16 mouse cellular contexts compared by ENCODE assay signal in the genomic region with DNA sequence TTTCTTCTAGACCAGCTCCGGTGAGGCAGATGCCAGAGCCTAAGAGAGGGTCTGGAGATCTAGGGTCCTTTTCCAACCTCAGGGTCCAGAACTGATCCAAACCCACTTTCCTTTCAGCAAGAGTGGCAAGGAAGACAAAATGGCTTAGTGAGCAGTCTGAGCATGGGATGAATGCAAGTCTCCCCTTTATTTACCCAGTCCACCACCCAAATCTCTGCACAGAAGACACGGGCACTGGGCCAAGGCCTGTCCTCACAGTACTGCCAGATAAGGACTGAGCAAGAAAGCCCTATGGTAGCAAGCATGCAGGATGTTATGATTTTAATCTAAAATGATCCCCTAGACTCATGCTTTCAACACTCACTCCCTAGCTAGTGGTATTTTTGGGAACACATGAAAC. TPM values are rescaled to one million over a fixed set of nuclear protein-coding genes. Genes with fewer than 3 reads are reported as not detected.
A peak's percentile ranks its signal among the peaks of the same experiment; 100 is the strongest.
DNase-seq lines count a peak whose midpoint lies in the region; ATAC-seq lines count a peak whose summit lies in the region.
"Had no signal": no experiment of that assay in that cellular context is flagged by ENCODE, and none has a peak within 500 bp of the region (broad histone marks: within the 10 kb centered on the region; RNA-seq: fewer than 3 reads in every experiment).

No protein-coding gene starts in this region.

- intact Hi-C loops in heart, postnatal 14 days (cut with DNase I) = no loop called here

- no peak overlapping the region for H3K9ac ChIP-seq in midbrain, embryonic 14.5 days (replicated peaks; ENCODE audit: low read length)
- H3K9ac ChIP-seq in stomach, embryonic 15.5 days = no peak overlapping the region
- H3K9ac ChIP-seq: hindbrain, embryonic 15.5 days had no signal

- no peak overlapping the region for H3K4me2 ChIP-seq in midbrain, embryonic 14.5 days (ENCODE audit: low read length)
- H3K4me2 ChIP-seq in stomach, embryonic 15.5 days = no peak overlapping the region
- H3K4me2 ChIP-seq: hindbrain, embryonic 15.5 days had no signal

- 86% methylated on average over 2 of the region's 2 CpGs for WGBS in midbrain, embryonic 10.5 days
- WGBS in midbrain, embryonic 14.5 days = 83% methylated on average over 2 of the region's 2 CpGs
- WGBS in stomach, embryonic 15.5 days = 62% methylated on average over 2 of the region's 2 CpGs

- no peak overlapping the region for H3K4me3 ChIP-seq in midbrain, embryonic 10.5 days
- H3K4me3 ChIP-seq in midbrain, embryonic 14.5 days (replicated peaks; ENCODE audit: low read depth, low read length) = no peak overlapping the region
- H3K4me3 ChIP-seq in stomach, embryonic 15.5 days (replicated peaks) = no peak overlapping the region
- H3K4me3 ChIP-seq: hindbrain, embryonic 15.5 days had no signal

- no peaks in the 10 kb centered on the region for H3K9me3 ChIP-seq in midbrain, embryonic 10.5 days (replicated peaks)
- H3K9me3 ChIP-seq in midbrain, embryonic 14.5 days (ENCODE audit: control insufficient read depth, low read length) = no peaks in the 10 kb centered on the region
- no peaks in the 10 kb centered on the region for H3K9me3 ChIP-seq in stomach, embryonic 15.5 days
- H3K9me3 ChIP-seq: hindbrain, embryonic 15.5 days had no signal

- no peak for ATAC-seq in midbrain, embryonic 14.5 days (ENCODE audit: low FRiP score, low TSS enrichment)
- ATAC-seq in stomach, embryonic 15.5 days (ENCODE audit: insufficient read depth, low FRiP score, low read depth) = no peak
- ATAC-seq: midbrain, embryonic 16.5 days had no signal

- peaks cover 32% of the 10 kb centered on the region for H3K27me3 ChIP-seq in midbrain, embryonic 10.5 days (ENCODE audit: low read depth, poor library complexity, severe bottlenecking)
- peaks cover 18% of the 10 kb centered on the region; the same call in 1 of the 2 replicates for H3K27me3 ChIP-seq in midbrain, embryonic 14.5 days (ENCODE audit: control insufficient read depth, insufficient read depth, low read length)
- no peaks in the 10 kb centered on the region for H3K27me3 ChIP-seq in stomach, embryonic 15.5 days (replicated peaks)

- H3K4me1 ChIP-seq in midbrain, embryonic 10.5 days = peaks cover 51% of the 10 kb centered on the region
- peaks cover 12% of the 10 kb centered on the region; the same call in 1 of the 2 replicates for H3K4me1 ChIP-seq in midbrain, embryonic 14.5 days (ENCODE audit: control insufficient read depth, insufficient read depth, low read length)
- peaks cover 37% of the 10 kb centered on the region for H3K4me1 ChIP-seq in stomach, embryonic 15.5 days

- H3K27ac ChIP-seq in midbrain, embryonic 10.5 days (replicated peaks) = 0 out of 2 replicates have a peak overlapping the region, but pooled peaks have one; percentile 23
- H3K27ac ChIP-seq in midbrain, embryonic 14.5 days (replicated peaks; ENCODE audit: low read depth, low read length) = no peak overlapping the region
- H3K27ac ChIP-seq in stomach, embryonic 15.5 days = peak overlapping the region; percentile 7; the same call in 1 of the 2 replicates
- H3K27ac ChIP-seq: hindbrain, embryonic 15.5 days had no signal

- DNase-seq in adrenal gland, postnatal 10 days = peak; percentile 54
- DNase-seq in adrenal gland, adult 8-10 months = no peak
- DNase-seq in heart, postnatal 14 days = peak; percentile 37 to 49
- DNase-seq in heart, adult 9 months (ENCODE audit: low spot score in 2 of 2) = no peak
- DNase-seq in midbrain, embryonic 10.5 days (ENCODE audit: low spot score) = no peak
- DNase-seq in midbrain, embryonic 14.5 days = no peak
- DNase-seq in layer of hippocampus, postnatal 10 days (ENCODE audit: low spot score in 2 of 2) = no peak

- H3K36me3 ChIP-seq in midbrain, embryonic 10.5 days = no peaks in the 10 kb centered on the region
- H3K36me3 ChIP-seq in midbrain, embryonic 14.5 days (ENCODE audit: control insufficient read depth, insufficient read depth, low read length) = no peaks in the 10 kb centered on the region
- no peaks in the 10 kb centered on the region for H3K36me3 ChIP-seq in stomach, embryonic 15.5 days
- H3K36me3 ChIP-seq: hindbrain, embryonic 15.5 days had no signal

RNA-seq across cellular contexts. Expression of gene Vwa1, which starts 3.3 kb away (rescaled TPM):
- 1 to 10 TPM; 6.6 to 7.9 TPM for total RNA-seq in adrenal gland, postnatal 10 days (2021)
- 1 to 10 TPM; 3.2 to 6.9 (median 4.7) TPM for total RNA-seq in adrenal gland, adult 8-10 months (2022)
- total RNA-seq in heart, postnatal 14 days (2021) = 10 to 100 TPM in 1 of 2 experiments, 1 to 10 TPM in 1; 9.2 to 12.6 TPM
- polyA plus RNA-seq in midbrain, embryonic 10.5 days (2016; fragmentation: Nextera tagmentation; extraction: Ambion mirVana) = 12.2 and 13.1 TPM in 2 replicates
- polyA plus RNA-seq in midbrain, embryonic 14.5 days (2014; fragmentation: Nextera tagmentation; extraction: Ambion mirVana) = 18.0 and 24.4 TPM in 2 replicates
- 27.6 and 28.2 TPM in 2 replicates for polyA plus RNA-seq in stomach, embryonic 15.5 days (2015; fragmentation: Nextera tagmentation; extraction: Ambion mirVana)
- 10 to 100 TPM; 16.3 to 18.2 TPM for total RNA-seq in layer of hippocampus, postnatal 10 days (2021)

RNA-seq across cellular contexts. Expression of gene Tmem88b, which starts 7.9 kb away (rescaled TPM):
- 1 to 10 TPM in 1 of 2 experiments, under 1 TPM in 1; 0.54 to 1.4 TPM for total RNA-seq in adrenal gland, postnatal 10 days (2021)
- 1 to 10 TPM in 1 of 4 experiments, under 1 TPM in 3; 0.17 to 1.0 (median 0.62) TPM for total RNA-seq in adrenal gland, adult 8-10 months (2022)
- 1 to 10 TPM; 1.2 TPM for total RNA-seq in heart, postnatal 14 days (2021)
- polyA plus RNA-seq in midbrain, embryonic 10.5 days (2016; fragmentation: Nextera tagmentation; extraction: Ambion mirVana) = 0.31 and 0.45 TPM in 2 replicates
- polyA plus RNA-seq in midbrain, embryonic 14.5 days (2014; fragmentation: Nextera tagmentation; extraction: Ambion mirVana) = 0.43 and 0.51 TPM in 2 replicates
- 0.55 and 0.89 TPM in 2 replicates for polyA plus RNA-seq in stomach, embryonic 15.5 days (2015; fragmentation: Nextera tagmentation; extraction: Ambion mirVana)
- 1 to 10 TPM; 3.5 to 4.5 TPM for total RNA-seq in layer of hippocampus, postnatal 10 days (2021)

RNA-seq across cellular contexts. Expression of gene Ankrd65, which starts 12.4 kb away (rescaled TPM):
- total RNA-seq in adrenal gland, postnatal 10 days (2021) = not detected
- total RNA-seq in adrenal gland, adult 8-10 months (2022) = not detected
- total RNA-seq in heart, postnatal 14 days (2021) = not detected
- polyA plus RNA-seq in midbrain, embryonic 10.5 days (2016; fragmentation: Nextera tagmentation; extraction: Ambion mirVana) = not detected in 2 replicates
- not detected in 2 replicates for polyA plus RNA-seq in midbrain, embryonic 14.5 days (2014; fragmentation: Nextera tagmentation; extraction: Ambion mirVana)
- polyA plus RNA-seq in stomach, embryonic 15.5 days (2015; fragmentation: Nextera tagmentation; extraction: Ambion mirVana) = 0.22 TPM in 1 of 2 replicates, not detected in the other
- not detected for total RNA-seq in layer of hippocampus, postnatal 10 days (2021)
- total RNA-seq: gastrocnemius, adult 18-20 months had no signal
- polyA plus RNA-seq: embryonic facial prominence, embryonic 11.5 days; forebrain, embryonic 11.5 days; hindbrain, embryonic 15.5 days; limb, embryonic 11.5 days; liver, embryonic 16.5 days; midbrain, embryonic 16.5 days; neural tube, embryonic 14.5 days had no signal

RNA-seq across cellular contexts. Expression of gene Atad3a, which starts 16.9 kb away (rescaled TPM):
- 100 to 1,000 TPM; 118 to 141 TPM for total RNA-seq in adrenal gland, postnatal 10 days (2021)
- 10 to 100 TPM; 69.5 to 90.1 (median 77.6) TPM for total RNA-seq in adrenal gland, adult 8-10 months (2022)
- total RNA-seq in heart, postnatal 14 days (2021) = 10 to 100 TPM; 54.3 to 59.2 TPM
- 115 and 129 TPM in 2 replicates for polyA plus RNA-seq in midbrain, embryonic 10.5 days (2016; fragmentation: Nextera tagmentation; extraction: Ambion mirVana)
- 77.4 and 79.8 TPM in 2 replicates for polyA plus RNA-seq in midbrain, embryonic 14.5 days (2014; fragmentation: Nextera tagmentation; extraction: Ambion mirVana)
- polyA plus RNA-seq in stomach, embryonic 15.5 days (2015; fragmentation: Nextera tagmentation; extraction: Ambion mirVana) = 110 and 114 TPM in 2 replicates
- 10 to 100 TPM; 68.7 to 71.4 TPM for total RNA-seq in layer of hippocampus, postnatal 10 days (2021)

RNA-seq across cellular contexts. Expression of gene Mrpl20, which starts 24.9 kb away (rescaled TPM):
- total RNA-seq in adrenal gland, postnatal 10 days (2021) = 100 to 1,000 TPM; 149 to 168 TPM
- 100 to 1,000 TPM; 102 to 144 (median 126) TPM for total RNA-seq in adrenal gland, adult 8-10 months (2022)
- total RNA-seq in heart, postnatal 14 days (2021) = 10 to 100 TPM; 72.4 to 72.5 TPM
- polyA plus RNA-seq in midbrain, embryonic 10.5 days (2016; fragmentation: Nextera tagmentation; extraction: Ambion mirVana) = 235 and 260 TPM in 2 replicates
- 255 and 298 TPM in 2 replicates for polyA plus RNA-seq in midbrain, embryonic 14.5 days (2014; fragmentation: Nextera tagmentation; extraction: Ambion mirVana)
- 195 and 219 TPM in 2 replicates for polyA plus RNA-seq in stomach, embryonic 15.5 days (2015; fragmentation: Nextera tagmentation; extraction: Ambion mirVana)
- total RNA-seq in layer of hippocampus, postnatal 10 days (2021) = 100 to 1,000 TPM; 109 to 114 TPM

Comparison
In these comparisons a context has a peak if more than half of its experiments do, and no peak if none do; other contexts are left out.
1. DNase-seq: peak in adrenal gland, postnatal 10 days (single experiment) and heart, postnatal 14 days (2 of 2); none in adrenal gland, adult 8-10 months (single experiment), heart, adult 9 months (0 of 2), midbrain, embryonic 10.5 days (single experiment), midbrain, embryonic 14.5 days (single experiment) and layer of hippocampus, postnatal 10 days (0 of 2).